Mouse (Mus musculus): ENCODE results near the gene Dmrta1. TPM values are rescaled to one million over a fixed set of nuclear protein-coding genes. Genes with fewer than 3 reads are reported as not detected.

Dmrta1 gene
- not detected for polyA plus RNA-seq (2017; shearing (Covaris generic))

GRCm38 (mm10) chr4:89679195-89679594, at the start of gene Dmrta1:
TSS of gene Dmrta1 (plus strand) at chr4:89679436.

All from naive thymus-derived CD4-positive, alpha-beta T cell, adult 5 months (primary cell).